Mouse (Mus musculus): Measurements from ENCODE around the gene Rnf182.

The Rnf182 gene

GRCm38 (mm10) chr13:43614667-43615066, 843 bp upstream of the Rnf182 start:
- DNase-seq, result no peak

GRCm38 (mm10) chr13:43615194-43615576, 325 bp upstream of the Rnf182 start:
- peak; percentile 28 for DNase-seq

GRCm38 (mm10) chr13:43616551-43616950, 1.0 kb downstream of the Rnf182 start:
- DNase-seq, result no peak

- DNase-seq, result no peak
Observed at GRCm38 (mm10) chr13:43619550-43620175, 4.2 kb downstream of the Rnf182 start.

- DNase-seq, result no peak
Observed at GRCm38 (mm10) chr13:43627922-43628321, 12.4 kb downstream of the Rnf182 start.

- DNase-seq, result no peak
Observed at GRCm38 (mm10) chr13:43629785-43630184, 14.3 kb downstream of the Rnf182 start.

- no peak for DNase-seq
Observed at GRCm38 (mm10) chr13:43631266-43631665, 15.8 kb downstream of the Rnf182 start.

GRCm38 (mm10) chr13:43633024-43633423, 17.5 kb downstream of the Rnf182 start:
- no peak for DNase-seq

GRCm38 (mm10) chr13:43637720-43638119, 22.2 kb downstream of the Rnf182 start:
- no peak for DNase-seq

- no peak for DNase-seq
Observed at GRCm38 (mm10) chr13:43644991-43645390, 29.5 kb downstream of the Rnf182 start.

- DNase-seq, result no peak
Observed at GRCm38 (mm10) chr13:43648556-43648955, 33.0 kb downstream of the Rnf182 start.

GRCm38 (mm10) chr13:43651277-43651676, 35.8 kb downstream of the Rnf182 start:
- DNase-seq, result no peak

GRCm38 (mm10) chr13:43654091-43654490, 38.6 kb downstream of the Rnf182 start:
- DNase-seq, result peak; percentile 13

- no peak for DNase-seq
Observed at GRCm38 (mm10) chr13:43663225-43663624, 47.7 kb downstream of the Rnf182 start.

GRCm38 (mm10) chr13:43666130-43666529, 50.6 kb downstream of the Rnf182 start:
- DNase-seq, result no peak

- DNase-seq, result no peak
Observed at GRCm38 (mm10) chr13:43666920-43667319, 51.4 kb downstream of the Rnf182 start.

- no peak for DNase-seq
Observed at GRCm38 (mm10) chr13:43677159-43677882, 61.8 kb downstream of the Rnf182 start.

- no peak for DNase-seq
Observed at GRCm38 (mm10) chr13:43677883-43678244, 62.4 kb downstream of the Rnf182 start.

- DNase-seq, result no peak
Observed at GRCm38 (mm10) chr13:43684499-43684994, 69.0 kb downstream of the Rnf182 start.

GRCm38 (mm10) chr13:43688065-43688464, 72.6 kb downstream of the Rnf182 start:
- no peak for DNase-seq

GRCm38 (mm10) chr13:43691755-43692154, 76.2 kb downstream of the Rnf182 start:
- DNase-seq, result no peak

- DNase-seq, result no peak
Observed at GRCm38 (mm10) chr13:43695521-43695920, 80.0 kb downstream of the Rnf182 start.

GRCm38 (mm10) chr13:43696011-43696410, 80.5 kb downstream of the Rnf182 start:
- no peak for DNase-seq

GRCm38 (mm10) chr13:43698506-43698905, 83.0 kb downstream of the Rnf182 start:
- DNase-seq, result no peak
